Mouse (Mus musculus) MEL (cell line): ENCODE data around the gene Hspb1.

Experiments
- CHD2 ChIP-seq: IDR thresholded peaks from 2 replicates; pipeline ENCODE4 v1.6.1; 2011; ENCODE audit warnings: low read length, improper control_type of control experiment
- CTCF ChIP-seq, 3 experiments: IDR thresholded peaks in 2 of 3; conservative IDR thresholded peaks in 1 of 3; 2 replicates each; pipeline ENCODE4 v1.5.1; 2011 to 2012; ENCODE audit warnings: low read length in 3 of 3, low read depth in 2 of 3, mild to moderate bottlenecking in 2 of 3, improper control_type of control experiment in 1 of 3, inconsistent platforms in 1 of 3, mixed read lengths in 1 of 3, moderate library complexity in 1 of 3; ENCODE audit not compliant: control insufficient read depth in 1 of 3, insufficient read depth in 1 of 3, poor library complexity in 1 of 3, severe bottlenecking in 1 of 3
- POLR2A ChIP-seq, 2 experiments: IDR thresholded peaks; 2 replicates each; pipeline ENCODE4 v1.6.1; 2011 to 2012; ENCODE audit warnings: low read length in 2 of 2, mild to moderate bottlenecking in 2 of 2, control low read depth in 1 of 2, improper control_type of control experiment in 1 of 2, low read depth in 1 of 2, moderate library complexity in 1 of 2; ENCODE audit not compliant: control insufficient read depth in 1 of 2, insufficient read depth in 1 of 2, poor library complexity in 1 of 2

GRCm38 (mm10) chr5:135853731-135854130, 34.0 kb upstream of the Hspb1 start:
- no peak for TF ChIP-seq POLR2A (IDR thresholded peaks at IDR 0.05; ENCODE audit: control insufficient read depth in 1 of 2, insufficient read depth in 1 of 2, low read depth in 1 of 2, low read length in 2 of 2, poor library complexity in 1 of 2)
- no peak for TF ChIP-seq CTCF (IDR thresholded peaks at IDR 0.05 in 2 of 3, conservative IDR thresholded peaks at IDR 0.05 in 1 of 3; ENCODE audit: control insufficient read depth in 1 of 3, insufficient read depth in 1 of 3, low read depth in 2 of 3, low read length in 3 of 3, poor library complexity in 1 of 3, severe bottlenecking in 1 of 3)
- TF ChIP-seq CHD2, result no peak
